Mouse (Mus musculus) spleen, adult 2 months (tissue): ENCODE data around the gene Ddx27.

Source experiments
- CTCF ChIP-seq: fragments of 200-500 bp; IDR thresholded peaks from 2 replicates; pipeline ENCODE4 v1.5.1; 2011; ENCODE audit warnings: mild to moderate bottlenecking, inconsistent platforms; ENCODE audit not compliant: insufficient read depth, insufficient read length, insufficient replicate concordance; ENCODE audit errors: extremely low read depth
- POLR2A ChIP-seq: fragments of 200-500 bp; IDR thresholded peaks from 2 replicates; pipeline ENCODE4 v1.6.1; 2011; ENCODE audit warnings: low read depth, low read length, inconsistent platforms

DNA sequence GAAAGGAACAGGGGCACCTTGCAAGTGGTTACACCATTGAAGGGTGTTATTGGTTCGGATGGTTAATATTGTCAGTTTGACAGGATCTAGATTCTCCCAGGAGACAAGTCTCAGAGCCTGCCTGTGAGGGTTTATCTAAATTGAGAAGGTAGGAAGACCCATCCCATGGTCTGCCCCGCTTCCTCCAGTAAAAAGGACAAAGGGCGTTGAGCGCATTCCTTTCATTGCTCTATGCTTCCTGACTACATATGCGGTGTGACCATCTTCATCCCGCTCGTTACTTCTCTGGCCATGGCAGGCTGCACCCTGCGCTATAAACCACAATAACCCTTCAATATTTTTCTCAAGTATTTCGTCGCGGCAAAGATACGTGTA lies 56.3 kb downstream of the Ddx27 start:
- TF ChIP-seq CTCF (no peak), POLR2A (no peak)
